Mouse (Mus musculus): ENCODE measurements around the gene Pla2g10. TPM values are rescaled to one million over a fixed set of nuclear protein-coding genes. Genes with fewer than 3 reads are reported as not detected.
"Not testable (repeated sequence)": the region's sequence is repeated elsewhere in the genome, so short reads cannot be mapped to it uniquely, and the experiment has no call there.

Pla2g10 gene
- polyA plus RNA-seq, 1 experiment from 2014 or later = 0.15 TPM

DNA sequence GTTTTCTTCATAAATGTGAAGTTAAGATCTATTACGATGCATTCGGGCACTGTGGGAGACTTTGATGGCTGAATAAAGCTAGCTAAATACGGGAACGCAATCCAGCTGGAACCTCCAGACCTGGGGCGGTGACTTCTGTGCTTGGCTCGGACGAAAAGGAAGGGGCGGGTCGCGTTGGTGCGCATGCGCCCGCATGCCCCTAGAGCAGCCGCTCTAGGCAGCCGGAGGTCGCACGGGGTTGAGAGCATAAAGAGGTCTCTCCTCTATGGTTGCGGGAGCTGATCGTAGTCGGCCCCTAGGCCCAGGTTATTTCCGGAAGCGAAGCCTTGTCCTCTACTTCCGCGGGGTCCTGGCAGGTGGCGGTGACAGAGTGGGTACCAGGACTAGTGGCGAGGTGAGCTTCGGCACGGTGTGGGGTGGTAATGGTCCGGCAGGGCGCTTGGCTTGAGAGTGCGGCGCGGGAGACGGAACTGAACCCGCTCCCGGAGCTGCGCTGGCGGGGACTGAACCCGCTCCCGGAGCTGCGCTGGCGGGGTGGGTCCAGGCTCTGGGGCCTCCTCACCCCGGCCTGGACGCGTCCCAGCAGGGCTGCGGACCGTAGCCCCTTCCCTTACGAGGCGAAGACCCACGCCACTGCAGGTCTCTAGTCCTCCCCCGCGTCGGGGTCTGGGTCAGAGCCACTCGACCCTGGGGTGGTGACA is 58.9 kb downstream of the Pla2g10 start, which contains the start of the genes Bfar and 3110001I22Rik:
Bfar (plus strand) TSS at position 174 of the 701 bp plus-strand sequence.
3110001I22Rik (plus strand) TSS at position 245 of the 701 bp plus-strand sequence.
- Histone ChIP-seq H3K9me3 (no peaks in the 10 kb centered on the region), H3K36me3 (peaks cover 7% of the 10 kb centered on the region), H3K9ac (peak within 1 kb of the TSS; percentile 95), H3K27me3 (no peaks in the 10 kb centered on the region), H3K27ac (peak within 1 kb of the TSS; percentile 89), H3K4me1 (peaks cover 10% of the 10 kb centered on the region), H3K4me3 (peak within 1 kb of the TSS; percentile 97), H3K4me2 (peak within 1 kb of the TSS; percentile 77)
- 0% methylated on average over 54 of the region's 54 CpGs for WGBS
- ATAC-seq (ENCODE audit: insufficient number of reproducible peaks, insufficient read depth, low FRiP score, low TSS enrichment, low read depth) = peak; percentile 88

DNA sequence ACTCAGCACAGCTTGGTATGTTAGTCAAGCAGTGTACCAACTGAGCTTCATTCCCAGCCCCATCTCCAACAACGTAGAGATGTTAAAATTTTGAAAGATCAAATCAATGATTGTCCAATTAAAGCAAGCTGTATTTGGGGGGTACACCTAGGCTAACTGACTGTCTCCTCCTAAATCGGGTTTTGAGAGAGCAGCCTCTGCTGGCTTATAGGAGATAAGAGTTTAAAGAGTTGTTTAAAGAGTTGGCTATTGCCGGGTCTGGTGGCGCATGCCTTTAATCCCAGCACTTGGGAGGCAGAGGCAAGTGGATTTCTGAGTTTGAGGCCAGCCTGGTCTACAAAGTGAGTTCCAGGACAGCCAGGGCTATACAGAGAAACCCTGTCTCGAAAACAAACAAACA is 59.9 kb downstream of the Pla2g10 start:
- H3K27ac ChIP-seq = peak overlapping the region; percentile 89; the same call in 1 of the 2 replicates
- H3K9me3 ChIP-seq; ATAC-seq (ENCODE audit: insufficient number of reproducible peaks, insufficient read depth, low FRiP score, low TSS enrichment, low read depth); H3K27me3 ChIP-seq; H3K36me3 ChIP-seq; H3K9ac ChIP-seq; H3K4me3 ChIP-seq: not testable (repeated sequence)
- 77% methylated on average over 5 of the region's 5 CpGs for WGBS
- peaks cover 10% of the 10 kb centered on the region for H3K4me1 ChIP-seq
- peak overlapping the region; percentile 77 for H3K4me2 ChIP-seq

DNA sequence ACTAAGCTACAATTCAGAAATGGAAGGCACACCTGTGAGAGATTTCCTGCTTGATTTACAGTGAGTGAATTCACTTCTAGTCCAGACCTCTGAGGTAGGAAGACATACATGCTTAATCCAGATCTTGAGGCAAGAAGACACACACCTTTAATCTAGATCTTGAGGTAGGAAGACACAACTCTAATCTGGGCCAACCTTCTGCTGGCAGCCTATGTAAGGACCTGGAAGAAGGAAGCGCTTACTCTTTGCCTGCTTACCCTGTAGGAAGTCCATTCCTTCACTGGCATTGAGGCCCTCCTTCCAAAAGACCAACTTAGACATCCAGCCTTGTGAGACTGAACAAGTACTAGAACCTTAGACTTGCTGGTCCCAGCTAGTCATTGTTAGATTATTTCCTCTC is 61.5 kb downstream of the Pla2g10 start:
- no peak overlapping the region for H3K27ac ChIP-seq
- no peak overlapping the region for H3K4me3 ChIP-seq
- ATAC-seq (ENCODE audit: insufficient number of reproducible peaks, insufficient read depth, low FRiP score, low TSS enrichment, low read depth) = no peak
- no peaks in the 10 kb centered on the region for H3K9me3 ChIP-seq
- WGBS = 100% methylated on average over 1 of the region's 1 CpGs
- no peak overlapping the region for H3K9ac ChIP-seq
- peaks cover 10% of the 10 kb centered on the region for H3K4me1 ChIP-seq
- H3K36me3 ChIP-seq = peaks cover 14% of the 10 kb centered on the region
- H3K4me2 ChIP-seq = no peak overlapping the region
- H3K27me3 ChIP-seq = no peaks in the 10 kb centered on the region

DNA sequence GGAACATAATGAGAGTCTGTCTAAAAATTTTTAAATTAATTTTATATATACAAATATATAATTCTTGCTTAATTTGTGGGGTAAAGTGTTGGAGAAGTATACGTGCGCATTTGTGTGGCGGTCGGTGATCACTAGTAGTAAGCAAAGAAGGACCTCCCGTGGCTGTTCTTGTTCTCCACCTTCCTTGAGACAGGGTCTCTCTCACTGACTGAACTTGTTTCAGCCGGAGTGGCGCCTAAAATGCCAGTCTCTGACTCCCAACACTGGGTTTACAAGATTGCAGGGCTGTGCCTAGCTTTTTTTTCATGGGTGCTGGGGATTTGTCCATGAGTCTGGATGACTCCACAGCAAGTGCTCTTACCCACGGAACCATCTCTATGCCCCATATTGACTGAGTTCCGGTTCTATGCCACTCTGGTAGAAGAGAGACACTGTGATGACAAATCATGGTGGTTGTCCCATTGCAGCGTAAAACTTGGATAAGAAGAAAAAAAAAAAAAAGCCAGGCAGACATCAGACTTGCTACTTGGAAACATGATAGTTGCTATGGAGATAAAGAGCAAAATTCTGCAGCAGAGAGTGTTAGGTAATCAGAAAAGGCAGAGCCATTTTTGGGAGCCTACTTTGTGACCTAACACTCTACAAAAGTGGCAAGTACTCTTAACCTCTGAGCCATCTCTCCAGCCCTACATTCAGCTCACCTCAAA is 62.2 kb downstream of the Pla2g10 start:
- Histone ChIP-seq H3K9ac (peak overlapping the region; percentile 87; the same call in 1 of the 2 replicates), H3K27ac (peak overlapping the region; percentile 79)

DNA sequence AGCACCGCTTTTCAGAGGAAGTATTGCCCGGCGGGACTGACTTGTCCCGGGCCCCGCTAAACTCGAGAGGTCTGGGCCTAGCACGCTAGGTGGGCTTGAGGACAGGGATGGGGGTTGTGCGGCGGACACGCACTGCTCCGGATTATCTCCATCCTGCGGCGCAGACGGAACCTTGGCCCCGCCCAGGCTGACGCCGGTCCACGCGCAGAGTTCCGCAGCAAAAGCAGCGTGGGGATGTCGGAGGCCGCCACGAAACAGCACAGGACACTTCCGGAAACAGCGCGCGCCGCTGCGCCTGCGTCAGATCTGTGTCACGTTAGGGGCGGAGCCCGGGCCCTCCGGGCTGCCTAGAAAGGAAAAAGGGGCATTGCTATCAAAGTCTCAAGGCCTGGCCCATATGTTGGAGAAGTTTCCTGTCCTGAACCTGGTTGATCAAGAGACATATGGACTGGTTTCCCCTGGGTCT is 62.9 kb downstream of the Pla2g10 start, which contains the start of gene Parn:
Parn (minus strand) TSS at position 293 of the 466 bp plus-strand sequence.
- under 1% methylated on average over 35 of the region's 35 CpGs for WGBS
- Histone ChIP-seq H3K4me3 (peak within 1 kb of the TSS; percentile 74), H3K36me3 (peaks cover 24% of the 10 kb centered on the region), H3K27me3 (no peaks in the 10 kb centered on the region), H3K27ac (peak within 1 kb of the TSS; percentile 79), H3K4me2 (peak within 1 kb of the TSS; percentile 83), H3K9me3 (no peaks in the 10 kb centered on the region), H3K9ac (peak within 1 kb of the TSS; percentile 87), H3K4me1 (peaks cover 4% of the 10 kb centered on the region)
- ATAC-seq (ENCODE audit: insufficient number of reproducible peaks, insufficient read depth, low FRiP score, low TSS enrichment, low read depth) = peak; percentile 88

More for the DNA sequence above, 62.2 kb downstream of the Pla2g10 start:
- Histone ChIP-seq H3K36me3 (peaks cover 17% of the 10 kb centered on the region), H3K27me3 (no peaks in the 10 kb centered on the region), H3K4me2 (peak overlapping the region; percentile 83), H3K9me3 (no peaks in the 10 kb centered on the region), H3K4me1 (peaks cover 10% of the 10 kb centered on the region), H3K4me3 (peak overlapping the region; percentile 74)
- WGBS = 79% methylated on average over 10 of the region's 10 CpGs
- no peak for ATAC-seq (ENCODE audit: insufficient number of reproducible peaks, insufficient read depth, low FRiP score, low TSS enrichment, low read depth)

Other genes starting within 250 kb of the Pla2g10 start
- 41.8 and 42.2 TPM in 2 replicates for gene Parn, start 62.8 kb downstream of the Pla2g10 start, polyA plus RNA-seq (2015; fragmentation: Nextera tagmentation; extraction: Ambion mirVana)
- gene Bfar, start 59.1 kb downstream of the Pla2g10 start, polyA plus RNA-seq (2015; fragmentation: Nextera tagmentation; extraction: Ambion mirVana) = 47.6 and 53.1 TPM in 2 replicates
- 6.2 and 7.1 TPM in 2 replicates for gene 3110001I22Rik, start 59.1 kb downstream of the Pla2g10 start, polyA plus RNA-seq (2015; fragmentation: Nextera tagmentation; extraction: Ambion mirVana)
- gene Rrn3, start 49.7 kb upstream of the Pla2g10 start, polyA plus RNA-seq (2015; fragmentation: Nextera tagmentation; extraction: Ambion mirVana) = 70.2 and 72.7 TPM in 2 replicates
- 235 and 236 TPM in 2 replicates for gene Ntan1, start 87.9 kb upstream of the Pla2g10 start, polyA plus RNA-seq (2015; fragmentation: Nextera tagmentation; extraction: Ambion mirVana)
- 92.5 and 106 TPM in 2 replicates for gene Pdxdc1, start 172.1 kb upstream of the Pla2g10 start, polyA plus RNA-seq (2015; fragmentation: Nextera tagmentation; extraction: Ambion mirVana)
- gene Mpv17l, start 172.2 kb upstream of the Pla2g10 start, polyA plus RNA-seq (2015; fragmentation: Nextera tagmentation; extraction: Ambion mirVana) = 4.0 and 5.3 TPM in 2 replicates